26 mouse cellular contexts compared by ENCODE assay signal in the genomic region with DNA sequence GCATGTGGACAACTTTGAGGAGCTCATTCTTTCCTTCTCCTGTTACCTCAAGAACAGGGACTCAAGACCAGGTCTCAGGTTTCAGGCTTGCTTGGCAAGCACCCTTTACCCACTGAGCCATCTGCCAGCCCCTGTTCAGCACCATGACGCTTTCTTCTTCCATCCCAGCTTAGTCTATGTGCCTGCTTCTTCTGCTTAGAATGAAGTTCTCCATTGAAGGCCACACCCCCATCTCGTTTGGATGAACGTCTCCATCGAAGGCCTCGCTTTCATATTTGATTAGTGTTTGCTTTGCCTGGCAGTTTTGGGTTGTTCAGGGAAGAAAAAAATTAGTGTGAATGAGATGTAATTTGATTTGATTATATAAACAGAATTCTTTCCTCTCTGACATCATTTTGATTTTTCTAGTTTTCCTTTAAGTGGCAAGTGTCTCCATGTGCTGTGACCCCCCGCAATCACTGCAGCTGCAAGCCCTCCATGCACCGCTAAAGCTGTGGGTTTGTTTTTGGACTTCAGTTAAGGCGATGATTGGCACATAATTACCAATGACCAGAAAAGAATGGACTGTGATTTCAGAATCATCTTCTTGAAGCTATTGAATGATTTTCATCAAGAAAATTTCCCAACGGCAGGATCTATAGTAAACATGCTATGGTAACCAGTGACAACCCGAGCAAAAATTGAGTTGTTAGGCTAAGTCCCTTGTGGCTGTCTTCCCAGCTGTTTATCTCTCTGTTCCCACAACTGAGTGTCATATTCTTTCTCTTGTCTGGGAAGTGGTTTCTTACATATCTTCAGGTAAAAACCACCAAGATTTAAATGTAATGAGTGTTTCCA.
DNase-seq lines count a peak whose midpoint lies in the region; ATAC-seq lines count a peak whose summit lies in the region.
"Had no signal": no experiment of that assay in that cellular context is flagged by ENCODE, and none has a peak within 500 bp of the region (broad histone marks: within the 10 kb centered on the region; RNA-seq: fewer than 3 reads in every experiment).

No protein-coding gene starts in this region.

- H3K27ac ChIP-seq in forebrain, embryonic 14.5 days (ENCODE audit: low read depth, low read length), result no peak overlapping the region
- no peak overlapping the region for H3K27ac ChIP-seq in forebrain, embryonic 12.5 days
- H3K27ac ChIP-seq in forebrain, embryonic 16.5 days (ENCODE audit: low read length), result no peak overlapping the region
- no peak overlapping the region for H3K27ac ChIP-seq in intestine, embryonic 16.5 days (ENCODE audit: low read length)
- no peak overlapping the region for H3K27ac ChIP-seq in hindbrain, embryonic 14.5 days
- H3K27ac ChIP-seq: embryonic facial prominence, embryonic 15.5 days; heart, adult 2 months; heart, embryonic 10.5 days; heart, embryonic 13.5 days; intestine, embryonic 15.5 days had no signal

- H3K9me3 ChIP-seq in forebrain, embryonic 14.5 days (replicated peaks; ENCODE audit: control insufficient read depth, low read length), result no peaks in the 10 kb centered on the region
- no peaks in the 10 kb centered on the region for H3K9me3 ChIP-seq in forebrain, embryonic 12.5 days
- H3K9me3 ChIP-seq in forebrain, embryonic 16.5 days (ENCODE audit: control insufficient read depth, low read length), result no peaks in the 10 kb centered on the region
- no peaks in the 10 kb centered on the region for H3K9me3 ChIP-seq in intestine, embryonic 16.5 days (ENCODE audit: control insufficient read depth, low read length)
- no peaks in the 10 kb centered on the region for H3K9me3 ChIP-seq in hindbrain, embryonic 14.5 days (ENCODE audit: control insufficient read depth, low read length)
- H3K9me3 ChIP-seq: embryonic facial prominence, embryonic 15.5 days; heart, embryonic 10.5 days; heart, embryonic 13.5 days; intestine, embryonic 15.5 days had no signal

- H3K4me2 ChIP-seq in forebrain, embryonic 14.5 days (ENCODE audit: low read length), result no peak overlapping the region
- H3K4me2 ChIP-seq in forebrain, embryonic 12.5 days, result no peak overlapping the region
- H3K4me2 ChIP-seq in forebrain, embryonic 16.5 days (ENCODE audit: low read length), result no peak overlapping the region
- no peak overlapping the region for H3K4me2 ChIP-seq in intestine, embryonic 16.5 days (ENCODE audit: low read depth, low read length)
- no peak overlapping the region for H3K4me2 ChIP-seq in hindbrain, embryonic 14.5 days (replicated peaks)
- H3K4me2 ChIP-seq: embryonic facial prominence, embryonic 15.5 days; heart, embryonic 13.5 days; intestine, embryonic 15.5 days had no signal

- 72% methylated on average over 10 of the region's 10 CpGs for WGBS in forebrain, embryonic 14.5 days
- 77% methylated on average over 10 of the region's 10 CpGs for WGBS in forebrain, embryonic 12.5 days
- WGBS in forebrain, embryonic 16.5 days, result 74% methylated on average over 10 of the region's 10 CpGs
- WGBS in intestine, embryonic 16.5 days, result 81% methylated on average over 10 of the region's 10 CpGs
- 79% methylated on average over 10 of the region's 10 CpGs for WGBS in hindbrain, embryonic 14.5 days

- H3K36me3 ChIP-seq in forebrain, embryonic 14.5 days (ENCODE audit: control insufficient read depth, insufficient read depth, low read length), result no peaks in the 10 kb centered on the region
- no peaks in the 10 kb centered on the region for H3K36me3 ChIP-seq in forebrain, embryonic 12.5 days (replicated peaks)
- no peaks in the 10 kb centered on the region for H3K36me3 ChIP-seq in forebrain, embryonic 16.5 days (ENCODE audit: control insufficient read depth, insufficient read depth)
- no peaks in the 10 kb centered on the region for H3K36me3 ChIP-seq in intestine, embryonic 16.5 days (ENCODE audit: control insufficient read depth, insufficient read depth, low read length)
- no peaks in the 10 kb centered on the region for H3K36me3 ChIP-seq in hindbrain, embryonic 14.5 days (replicated peaks; ENCODE audit: control insufficient read depth, insufficient read depth)
- H3K36me3 ChIP-seq: embryonic facial prominence, embryonic 15.5 days; heart, embryonic 10.5 days; heart, embryonic 13.5 days; intestine, embryonic 15.5 days had no signal

- ATAC-seq in forebrain, embryonic 14.5 days, result peak; percentile 75
- no peak for ATAC-seq in forebrain, embryonic 12.5 days (ENCODE audit: low FRiP score)
- peak; percentile 57 for ATAC-seq in forebrain, embryonic 16.5 days
- ATAC-seq in intestine, embryonic 16.5 days, result no peak
- no peak for ATAC-seq in hindbrain, embryonic 14.5 days (ENCODE audit: low FRiP score)
- ATAC-seq: activated CD4-positive, CD25-positive, alpha-beta regulatory T cell, adult 4 months; hindbrain, embryonic 16.5 days; intestine, embryonic 15.5 days had no signal

- no peaks in the 10 kb centered on the region for H3K4me1 ChIP-seq in forebrain, embryonic 14.5 days (ENCODE audit: control insufficient read depth, insufficient read depth, low read length)
- no peaks in the 10 kb centered on the region for H3K4me1 ChIP-seq in forebrain, embryonic 12.5 days
- H3K4me1 ChIP-seq in forebrain, embryonic 16.5 days (replicated peaks; ENCODE audit: control insufficient read depth, insufficient read depth, low read length), result no peaks in the 10 kb centered on the region
- no peaks in the 10 kb centered on the region for H3K4me1 ChIP-seq in intestine, embryonic 16.5 days (ENCODE audit: control insufficient read depth, insufficient read depth, low read length)
- H3K4me1 ChIP-seq in hindbrain, embryonic 14.5 days (replicated peaks; ENCODE audit: control insufficient read depth, insufficient read depth, low read length), result no peaks in the 10 kb centered on the region
- H3K4me1 ChIP-seq: embryonic facial prominence, embryonic 15.5 days; heart, embryonic 10.5 days; heart, embryonic 13.5 days; intestine, embryonic 15.5 days had no signal

- no peak overlapping the region for H3K4me3 ChIP-seq in forebrain, embryonic 14.5 days (ENCODE audit: low read depth, low read length)
- H3K4me3 ChIP-seq in forebrain, embryonic 12.5 days (replicated peaks), result no peak overlapping the region
- no peak overlapping the region for H3K4me3 ChIP-seq in forebrain, embryonic 16.5 days (replicated peaks; ENCODE audit: low read length)
- H3K4me3 ChIP-seq in intestine, embryonic 16.5 days (ENCODE audit: low read length), result no peak overlapping the region
- no peak overlapping the region for H3K4me3 ChIP-seq in hindbrain, embryonic 14.5 days (replicated peaks; ENCODE audit: low read length)
- H3K4me3 ChIP-seq: embryonic facial prominence, embryonic 15.5 days; heart, adult 2 months; heart, embryonic 10.5 days; heart, embryonic 13.5 days; intestine, embryonic 15.5 days had no signal

- no peak overlapping the region for H3K9ac ChIP-seq in forebrain, embryonic 14.5 days (ENCODE audit: low read length)
- H3K9ac ChIP-seq in forebrain, embryonic 12.5 days, result no peak overlapping the region
- H3K9ac ChIP-seq in forebrain, embryonic 16.5 days (replicated peaks; ENCODE audit: low read depth, low read length), result no peak overlapping the region
- H3K9ac ChIP-seq in intestine, embryonic 16.5 days (ENCODE audit: low read depth, low read length), result no peak overlapping the region
- H3K9ac ChIP-seq in hindbrain, embryonic 14.5 days, result no peak overlapping the region
- H3K9ac ChIP-seq: embryonic facial prominence, embryonic 15.5 days; heart, embryonic 13.5 days; intestine, embryonic 15.5 days had no signal

- DNase-seq in cerebellum, postnatal 14 days, result peak; percentile 3 to 7
- DNase-seq in cerebellum, adult 9-11 months, result no peak
- DNase-seq in forebrain, embryonic 14.5 days (ENCODE audit: low spot score), result peak; percentile 53
- DNase-seq in brain, adult 2 months (ENCODE audit: low read depth, low spot score), result peak; percentile 7
- DNase-seq in hindbrain, embryonic 14.5 days (ENCODE audit: low spot score), result no peak
- DNase-seq: adrenal gland, postnatal 10 days; cerebellum, adult 18-20 months; cerebellum, adult 9-10 months; cerebellum, postnatal 36 days; embryo, embryonic 11 days; gastrocnemius, postnatal 10 days; gastrocnemius, postnatal 36 days; heart, adult 2 months; heart, postnatal 14 days; heart, postnatal 4 days; kidney, adult 18-20 months; kidney, adult 9 months had no signal

- H3K27me3 ChIP-seq in forebrain, embryonic 14.5 days (replicated peaks; ENCODE audit: control insufficient read depth, insufficient read depth, low read length), result no peaks in the 10 kb centered on the region
- H3K27me3 ChIP-seq in forebrain, embryonic 12.5 days, result no peaks in the 10 kb centered on the region
- H3K27me3 ChIP-seq in forebrain, embryonic 16.5 days (replicated peaks; ENCODE audit: control insufficient read depth, insufficient read depth, low read length), result no peaks in the 10 kb centered on the region
- no peaks in the 10 kb centered on the region for H3K27me3 ChIP-seq in intestine, embryonic 16.5 days (replicated peaks; ENCODE audit: control insufficient read depth, insufficient read depth, low read length)
- no peaks in the 10 kb centered on the region for H3K27me3 ChIP-seq in hindbrain, embryonic 14.5 days (ENCODE audit: control insufficient read depth, insufficient read depth, low read length)
- H3K27me3 ChIP-seq: embryonic facial prominence, embryonic 15.5 days; heart, embryonic 13.5 days; intestine, embryonic 15.5 days had no signal

Comparison
In these comparisons a context has a peak if more than half of its experiments do, and no peak if none do; other contexts are left out.
1. DNase-seq: peak in cerebellum, postnatal 14 days (2 of 2), forebrain, embryonic 14.5 days (single experiment) and brain, adult 2 months (single experiment); none in cerebellum, adult 9-11 months (single experiment) and hindbrain, embryonic 14.5 days (single experiment).
2. ATAC-seq: peak in forebrain, embryonic 14.5 days (single experiment) and forebrain, embryonic 16.5 days (single experiment); none in forebrain, embryonic 12.5 days (single experiment), intestine, embryonic 16.5 days (single experiment) and hindbrain, embryonic 14.5 days (single experiment).